Mouse (Mus musculus) bone marrow macrophage, adult 2 months (primary cell): ENCODE measurements around the gene Usp16.

Experiments used
- CTCF ChIP-seq: IDR thresholded peaks from 2 replicates; pipeline ENCODE4 v1.5.1; 2012; ENCODE audit warnings: low read depth, mild to moderate bottlenecking, low read length, moderate library complexity
- POLR2A ChIP-seq: IDR thresholded peaks from 2 replicates; pipeline ENCODE4 v1.6.1; 2012; ENCODE audit warnings: mild to moderate bottlenecking, low read depth, low read length, borderline replicate concordance

- TF ChIP-seq POLR2A (no peak), CTCF (no peak)
Observed at GRCm38 (mm10) chr16:87486739-87487138, 32.2 kb downstream of the Usp16 start.
